Mouse (Mus musculus) E14TG2a.4 (cell line): Measurements from ENCODE around the gene Dennd1c.

Experiments
- H3K27me3 ChIP-seq: 2 replicates; pipeline ENCODE4 v1.6.1; 2014; ENCODE audit warnings: low read length, control low read depth; ENCODE audit not compliant: insufficient read depth
- H3K36me3 ChIP-seq: 2 replicates; pipeline ENCODE4 v1.6.1; 2014; ENCODE audit warnings: low read length, control low read depth; ENCODE audit not compliant: insufficient read depth
- H3K4me1 ChIP-seq: replicated peaks from 2 replicates; pipeline ENCODE4 v1.6.1; 2014; ENCODE audit warnings: low read depth, low read length, control low read depth
- H3K4me3 ChIP-seq: replicated peaks from 2 replicates; pipeline ENCODE4 v1.5.1; 2014; ENCODE audit warnings: mild to moderate bottlenecking, low read length
- H3K9me3 ChIP-seq: 2 replicates; pipeline ENCODE4 v1.6.1; 2014; ENCODE audit warnings: low read length, control low read depth
- CTCF ChIP-seq: conservative IDR thresholded peaks from 2 replicates; pipeline ENCODE4 v1.5.1; 2014; ENCODE audit warnings: low read length
- NANOG ChIP-seq: IDR thresholded peaks from 2 replicates; pipeline ENCODE4 v1.6.1; 2014; ENCODE audit warnings: borderline replicate concordance, low read length, mixed read lengths
- POU5F1 ChIP-seq: IDR thresholded peaks from 2 replicates; pipeline ENCODE4 v1.6.1; 2014; ENCODE audit warnings: low read length, borderline replicate concordance

The Dennd1c gene

GRCm38 (mm10) chr17:57048816-57049215, 29.5 kb downstream of the Dennd1c start:
- Histone ChIP-seq H3K36me3 (peaks cover 17% of the 10 kb centered on the region), H3K9me3 (no peaks in the 10 kb centered on the region), H3K27me3 (peaks cover 12% of the 10 kb centered on the region), H3K4me3 (no peak overlapping the region), H3K4me1 (peaks cover 15% of the 10 kb centered on the region)
- TF ChIP-seq NANOG (no peak), CTCF (no peak), POU5F1 (no peak)

GRCm38 (mm10) chr17:57047406-57047805, 30.9 kb downstream of the Dennd1c start:
- Histone ChIP-seq H3K4me1 (peaks cover 15% of the 10 kb centered on the region), H3K36me3 (peaks cover 9% of the 10 kb centered on the region), H3K9me3 (no peaks in the 10 kb centered on the region), H3K27me3 (peaks cover 14% of the 10 kb centered on the region), H3K4me3 (peak overlapping the region; percentile 30; the same call in 1 of the 2 replicates)
- TF ChIP-seq POU5F1 (no peak), NANOG (no peak), CTCF (no peak)

- Histone ChIP-seq H3K36me3 (no peaks in the 10 kb centered on the region), H3K4me1 (peaks cover 25% of the 10 kb centered on the region), H3K4me3 (no peak within 1 kb of the TSS)
Observed at GRCm38 (mm10) chr17:57041554-57041953, 36.8 kb downstream of the Dennd1c start, which contains the start of gene Slc25a41. Gene Slc25a41 (minus strand): TSS chr17:57041654.

GRCm38 (mm10) chr17:57038978-57039377, 39.3 kb downstream of the Dennd1c start:
- peaks cover 30% of the 10 kb centered on the region for H3K27me3 ChIP-seq
- TF ChIP-seq NANOG (no peak), CTCF (peak; percentile 83), POU5F1 (no peak)
- peak overlapping the region; percentile 63 for H3K4me3 ChIP-seq

More at GRCm38 (mm10) chr17:57041554-57041953, 36.8 kb downstream of the Dennd1c start, which contains the start of gene Slc25a41:
- Histone ChIP-seq H3K27me3 (peaks cover 37% of the 10 kb centered on the region), H3K9me3 (no peaks in the 10 kb centered on the region)
- TF ChIP-seq NANOG (no peak), POU5F1 (no peak), CTCF (no peak)

GRCm38 (mm10) chr17:57032854-57033253, 45.5 kb downstream of the Dennd1c start:
- peaks cover 46% of the 10 kb centered on the region for H3K4me1 ChIP-seq
- peaks cover 10% of the 10 kb centered on the region for H3K27me3 ChIP-seq
- H3K36me3 ChIP-seq, result peaks cover 20% of the 10 kb centered on the region
- no peaks in the 10 kb centered on the region for H3K9me3 ChIP-seq
- no peak for TF ChIP-seq POU5F1
- H3K4me3 ChIP-seq, result peak overlapping the region; percentile 90

More at GRCm38 (mm10) chr17:57038978-57039377, 39.3 kb downstream of the Dennd1c start:
- Histone ChIP-seq H3K9me3 (no peaks in the 10 kb centered on the region), H3K36me3 (no peaks in the 10 kb centered on the region), H3K4me1 (peaks cover 22% of the 10 kb centered on the region)

- Histone ChIP-seq H3K4me3 (peak overlapping the region; percentile 93), H3K36me3 (peaks cover 30% of the 10 kb centered on the region), H3K27me3 (peaks cover 6% of the 10 kb centered on the region), H3K4me1 (peaks cover 54% of the 10 kb centered on the region), H3K9me3 (no peaks in the 10 kb centered on the region)
- peak; percentile 6; the same call in 1 of the 2 replicates for TF ChIP-seq NANOG
- no peak for TF ChIP-seq POU5F1
Observed at GRCm38 (mm10) chr17:57031661-57032420, 46.5 kb downstream of the Dennd1c start.

- Histone ChIP-seq H3K4me1 (peaks cover 57% of the 10 kb centered on the region), H3K27me3 (0 out of 2 replicates have a peak, but pooled peaks cover 2% of the 10 kb centered on the region), H3K36me3 (peaks cover 38% of the 10 kb centered on the region), H3K4me3 (peak within 1 kb of the TSS; percentile 93), H3K9me3 (no peaks in the 10 kb centered on the region)
- TF ChIP-seq CTCF, result no peak
Observed at GRCm38 (mm10) chr17:57030931-57031660, 47.2 kb downstream of the Dennd1c start, which contains the start of gene Khsrp. Gene Khsrp (minus strand): TSS chr17:57031522.

- no peaks in the 10 kb centered on the region for H3K9me3 ChIP-seq
- H3K4me3 ChIP-seq, result peak overlapping the region; percentile 93
- peaks cover 52% of the 10 kb centered on the region for H3K36me3 ChIP-seq
- H3K27me3 ChIP-seq, result 0 out of 2 replicates have a peak, but pooled peaks cover 1% of the 10 kb centered on the region
- no peak for TF ChIP-seq POU5F1
- TF ChIP-seq NANOG, result no peak
- TF ChIP-seq CTCF, result no peak
- H3K4me1 ChIP-seq, result peaks cover 61% of the 10 kb centered on the region
Observed at GRCm38 (mm10) chr17:57029691-57030090, 48.6 kb downstream of the Dennd1c start.
